Mouse (Mus musculus) limb, embryonic 10.5 days (tissue): Measurements from ENCODE around the gene Cd276. TPM values are rescaled to one million over a fixed set of nuclear protein-coding genes. Genes with fewer than 3 reads are reported as not detected.

Experiments used
- DNase-seq: peaks from one replicate; pipeline ENCODE4 v3.0.0-alpha.2; 2017; ENCODE audit warnings: low spot score
- H3K27ac ChIP-seq: fragments of 300-500 bp; sonication (generic); 2 replicates; pipeline ENCODE4 v1.5.1; 2016; ENCODE audit warnings: mild to moderate bottlenecking
- H3K27me3 ChIP-seq: fragments of 300-500 bp; sonication (generic); 2 replicates; pipeline ENCODE4 v1.6.1; 2016; ENCODE audit warnings: low read depth, mild to moderate bottlenecking; ENCODE audit not compliant: poor library complexity, severe bottlenecking
- H3K36me3 ChIP-seq: fragments of 300-500 bp; sonication (generic); 2 replicates; pipeline ENCODE4 v1.6.1; 2016; ENCODE audit warnings: mild to moderate bottlenecking, moderate library complexity
- H3K4me1 ChIP-seq: fragments of 300-500 bp; sonication (generic); 2 replicates; pipeline ENCODE4 v1.6.1; 2016
- H3K4me3 ChIP-seq: fragments of 300-500 bp; sonication (generic); 2 replicates; pipeline ENCODE4 v1.5.1; 2016; ENCODE audit warnings: mild to moderate bottlenecking, moderate library complexity
- H3K9me3 ChIP-seq: fragments of 300-500 bp; sonication (generic); replicated peaks from 2 replicates; pipeline ENCODE4 v1.6.1; 2016; ENCODE audit warnings: mild to moderate bottlenecking
- WGBS: fragments of 180-500 bp; shearing (Covaris S2); methylation state at CpG from one replicate; pipeline ENCODE4 v1.1.7; 2016; 5-methylcytosine and 5-hydroxymethylcytosine counted together
- polyA plus RNA-seq: library from polyadenylated mRNA; unstranded; fragments of >200 nt; fragmentation: Nextera tagmentation; extraction: Ambion mirVana; gene quantifications from 2 replicates; pipeline ENCODE4 v1.2.1, GENCODE M21; 2016

Cd276 gene
- polyA plus RNA-seq, 1 experiment from 2014 or later = 64.8 TPM

DNA sequence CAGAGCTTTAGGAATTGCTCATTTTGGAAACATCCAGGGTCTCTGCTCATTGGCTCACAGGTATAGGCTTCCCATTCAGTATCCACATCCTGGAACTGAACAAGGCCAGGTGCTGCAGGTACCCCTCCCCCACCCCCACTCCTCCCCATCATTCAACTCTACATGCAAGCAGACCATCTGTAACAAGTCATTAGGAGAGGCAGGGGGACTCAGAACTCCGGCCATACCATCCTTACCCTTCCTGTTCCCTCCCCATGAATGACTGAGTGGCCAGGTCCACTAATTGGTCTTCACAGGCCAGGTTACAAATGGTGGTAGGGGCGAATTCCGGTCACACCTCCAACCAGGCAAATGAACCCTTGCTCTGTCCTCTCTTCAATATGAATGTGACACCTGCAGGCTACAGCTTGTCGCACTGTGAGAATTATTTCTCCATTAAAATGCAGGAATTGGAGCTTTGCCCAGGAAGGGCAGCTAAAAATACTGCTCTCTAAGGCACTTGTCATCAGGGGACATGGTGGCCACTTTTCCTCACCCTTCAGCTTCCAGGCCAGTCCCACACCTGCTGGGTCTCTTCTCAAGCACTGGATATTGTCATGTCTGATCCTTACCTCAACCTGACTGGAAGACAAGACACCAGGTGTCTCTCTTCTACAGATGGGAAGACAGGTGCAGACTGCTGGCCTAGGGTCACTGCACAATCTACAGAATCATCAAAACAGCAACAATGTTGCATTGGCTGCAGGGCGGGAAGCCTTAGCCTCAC, 34.2 kb downstream of the Cd276 start:
- Histone ChIP-seq H3K4me3 (no peak overlapping the region), H3K27me3 (no peaks in the 10 kb centered on the region), H3K4me1 (peaks cover 24% of the 10 kb centered on the region), H3K36me3 (peaks cover 17% of the 10 kb centered on the region), H3K9me3 (no peaks in the 10 kb centered on the region), H3K27ac (no peak overlapping the region)
- WGBS = 73% methylated on average over 5 of the region's 5 CpGs
- no peak for DNase-seq

DNA sequence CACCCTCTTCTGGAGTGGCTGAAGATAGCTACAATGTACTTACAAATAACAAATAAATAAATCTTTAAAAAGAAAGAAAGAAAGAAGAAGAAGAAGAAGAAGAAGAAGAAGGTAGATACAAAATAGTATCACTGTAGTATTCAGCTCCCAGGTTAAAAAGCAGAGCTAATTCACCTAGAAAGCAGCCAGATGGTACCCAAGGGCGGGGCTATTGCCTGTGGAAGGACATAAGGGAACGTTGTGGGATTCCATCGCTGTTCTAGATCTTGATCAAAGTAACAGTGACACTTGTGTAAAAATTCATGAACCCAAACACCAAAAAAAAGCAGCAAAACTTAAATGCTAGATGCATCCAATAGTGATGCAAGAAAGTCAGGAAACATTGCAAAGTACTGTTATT, 35.3 kb downstream of the Cd276 start:
- Histone ChIP-seq H3K9me3 (no peaks in the 10 kb centered on the region), H3K36me3 (peaks cover 6% of the 10 kb centered on the region), H3K4me3 (no peak overlapping the region), H3K27me3 (no peaks in the 10 kb centered on the region), H3K4me1 (peaks cover 27% of the 10 kb centered on the region), H3K27ac (no peak overlapping the region)
- WGBS = 80% methylated on average over 3 of the region's 3 CpGs
- no peak for DNase-seq

DNA sequence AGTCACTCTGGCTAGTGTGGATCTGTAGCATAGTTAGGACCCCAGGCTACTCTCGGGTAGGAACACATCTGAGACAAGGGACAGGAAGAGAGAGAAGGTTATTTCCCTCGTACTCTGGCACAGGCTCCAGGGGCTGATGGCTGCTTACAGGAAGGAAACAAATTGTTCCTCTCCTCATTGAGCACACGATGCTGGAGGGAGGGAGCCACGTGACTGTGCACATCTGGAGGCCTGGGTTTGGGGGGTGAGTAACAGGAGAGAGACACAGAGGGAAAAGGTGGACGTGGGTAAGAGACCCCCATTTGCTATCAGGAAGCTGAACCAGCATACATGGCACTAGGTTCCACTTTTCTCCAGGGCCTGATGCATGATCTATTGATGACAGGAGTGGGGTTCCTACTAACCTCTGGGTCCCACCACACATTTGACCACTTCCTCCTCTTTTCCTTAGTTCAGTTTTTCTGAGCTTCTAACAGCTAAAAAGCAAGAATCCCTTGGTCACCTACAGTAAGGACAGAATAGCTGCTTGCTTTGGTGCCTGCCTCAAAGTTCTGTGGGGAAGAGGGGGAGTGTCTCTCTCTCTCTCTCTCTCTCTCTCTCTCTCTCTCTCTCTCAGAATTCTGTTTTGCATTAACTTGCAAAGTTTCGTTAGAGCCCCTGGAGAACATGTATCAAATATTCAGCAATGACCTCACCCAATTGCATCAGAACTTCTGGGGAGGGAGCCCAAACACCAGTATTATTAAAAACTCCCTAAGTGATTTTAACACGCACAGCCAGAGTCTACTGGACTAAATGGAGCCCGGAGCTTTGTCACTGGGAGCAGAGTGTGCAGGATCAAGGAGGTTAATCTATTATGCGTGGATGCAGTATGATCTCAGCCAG, 37.1 kb downstream of the Cd276 start:
- Histone ChIP-seq H3K36me3 (no peaks in the 10 kb centered on the region), H3K9me3 (no peaks in the 10 kb centered on the region), H3K27me3 (no peaks in the 10 kb centered on the region), H3K27ac (peak overlapping the region; percentile 40), H3K4me3 (no peak overlapping the region), H3K4me1 (peaks cover 38% of the 10 kb centered on the region)
- 43% methylated on average over 9 of the region's 9 CpGs for WGBS
- no peak for DNase-seq

DNA sequence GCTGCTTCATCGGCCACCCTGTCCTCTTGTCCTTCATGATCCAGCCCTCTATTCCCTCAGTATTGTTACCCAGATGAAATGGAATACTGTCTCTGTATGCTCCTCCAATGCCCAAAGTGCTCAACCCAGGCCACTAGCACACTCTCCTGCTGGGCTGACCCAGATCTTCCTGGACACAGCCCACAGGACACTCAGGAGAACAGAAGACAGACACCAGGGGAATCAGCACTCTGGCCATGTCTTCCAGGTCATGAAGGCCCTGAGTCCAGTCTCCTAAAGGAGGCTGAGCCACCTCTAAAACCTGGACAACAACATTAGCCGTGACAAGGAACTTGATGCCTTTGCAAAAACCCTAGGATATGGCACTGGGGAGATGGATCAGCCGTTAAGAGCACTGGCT, 38.8 kb downstream of the Cd276 start:
- DNase-seq = no peak
- no peaks in the 10 kb centered on the region for H3K9me3 ChIP-seq
- no peak overlapping the region for H3K4me3 ChIP-seq
- H3K4me1 ChIP-seq = peaks cover 37% of the 10 kb centered on the region
- WGBS = 83% methylated on average over 3 of the region's 3 CpGs
- H3K27ac ChIP-seq = no peak overlapping the region
- no peaks in the 10 kb centered on the region for H3K36me3 ChIP-seq
- H3K27me3 ChIP-seq = no peaks in the 10 kb centered on the region

DNA sequence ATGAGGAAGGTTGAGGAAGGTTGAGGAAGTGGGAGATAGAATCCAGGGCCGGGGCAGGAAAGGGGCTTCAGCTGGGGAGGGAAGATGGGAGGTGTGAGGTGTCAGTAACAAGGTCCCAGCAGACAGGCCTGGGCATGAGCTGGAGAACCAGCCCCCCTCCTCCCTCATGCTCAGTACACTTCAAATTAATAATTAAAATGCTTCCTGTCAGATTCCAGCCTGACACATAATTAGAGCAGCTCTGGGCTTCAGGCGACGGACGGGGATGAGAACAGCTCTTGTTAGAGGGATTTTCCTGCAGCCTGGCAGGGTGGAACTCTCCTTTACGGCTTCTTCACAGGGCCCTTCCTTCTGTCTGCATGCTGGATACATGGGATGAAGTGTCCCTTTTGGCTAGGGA, 41.5 kb downstream of the Cd276 start:
- WGBS = 42% methylated on average over 5 of the region's 5 CpGs
- H3K4me3 ChIP-seq = no peak overlapping the region
- DNase-seq = no peak
- H3K27me3 ChIP-seq = no peaks in the 10 kb centered on the region
- H3K4me1 ChIP-seq = peaks cover 27% of the 10 kb centered on the region
- H3K27ac ChIP-seq = no peak overlapping the region
- H3K36me3 ChIP-seq = no peaks in the 10 kb centered on the region
- H3K9me3 ChIP-seq = no peaks in the 10 kb centered on the region

DNA sequence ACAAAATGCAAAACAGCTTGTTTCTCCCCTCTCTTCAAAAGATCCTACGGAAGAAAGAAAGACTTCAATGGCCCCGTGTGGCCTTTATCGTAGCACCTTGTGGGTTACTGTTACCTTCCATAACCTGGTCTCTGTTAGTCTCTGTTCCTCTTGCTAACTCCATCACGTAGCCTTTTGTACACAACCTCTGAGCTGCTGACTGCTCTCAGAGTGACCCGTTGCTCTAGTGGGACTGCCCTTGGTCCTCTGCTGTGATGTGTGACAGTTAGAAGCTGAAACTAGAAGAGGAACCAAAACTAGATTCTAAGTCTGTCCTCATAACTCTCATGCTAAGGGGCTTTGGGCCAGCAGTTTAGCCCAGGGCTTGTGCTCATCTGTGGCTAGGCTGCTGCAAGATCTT, 44.8 kb downstream of the Cd276 start:
- Histone ChIP-seq H3K4me3 (no peak overlapping the region), H3K4me1 (peaks cover 14% of the 10 kb centered on the region), H3K27ac (no peak overlapping the region), H3K27me3 (no peaks in the 10 kb centered on the region), H3K9me3 (no peaks in the 10 kb centered on the region), H3K36me3 (no peaks in the 10 kb centered on the region)
- WGBS = 91% methylated on average over 5 of the region's 5 CpGs
- no peak for DNase-seq

DNA sequence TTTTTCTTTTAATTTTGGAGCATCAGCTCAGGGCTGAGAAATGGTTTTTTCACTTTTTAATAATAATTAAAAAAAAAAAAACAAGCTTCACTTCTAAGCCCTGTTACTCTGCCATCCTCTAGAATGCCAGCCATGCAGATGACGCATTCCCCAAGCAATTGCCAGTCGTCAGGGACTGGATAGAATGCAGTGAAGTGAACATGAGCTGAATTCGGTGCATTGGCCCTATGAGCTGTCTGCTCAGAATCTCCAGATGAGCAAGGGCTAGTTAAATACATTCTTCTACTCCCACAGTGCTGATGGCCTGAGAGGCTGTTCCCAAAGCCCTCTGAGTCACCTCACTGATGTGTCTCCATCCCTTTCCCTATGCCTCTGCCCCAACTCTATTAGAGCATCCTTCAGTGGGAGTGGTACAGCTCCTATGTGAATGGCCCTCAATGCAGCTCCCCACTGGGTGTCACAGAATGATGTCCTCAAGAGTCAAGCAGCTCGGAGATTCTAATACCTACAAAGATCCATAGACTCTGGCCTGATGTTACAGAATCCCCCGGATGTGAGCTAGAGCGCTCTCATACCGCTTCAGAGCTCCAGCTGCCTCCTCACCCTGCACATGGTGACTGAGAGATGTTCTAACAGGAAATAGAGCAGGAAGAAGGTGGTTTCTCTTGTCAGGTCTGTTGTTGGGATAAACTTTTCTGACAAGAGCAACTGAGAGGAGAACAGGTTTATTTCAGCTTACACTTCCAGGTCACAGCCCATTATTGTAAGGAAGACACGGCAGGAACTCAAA, 47.8 kb downstream of the Cd276 start:
- 83% methylated on average over 8 of the region's 8 CpGs for WGBS

DNA sequence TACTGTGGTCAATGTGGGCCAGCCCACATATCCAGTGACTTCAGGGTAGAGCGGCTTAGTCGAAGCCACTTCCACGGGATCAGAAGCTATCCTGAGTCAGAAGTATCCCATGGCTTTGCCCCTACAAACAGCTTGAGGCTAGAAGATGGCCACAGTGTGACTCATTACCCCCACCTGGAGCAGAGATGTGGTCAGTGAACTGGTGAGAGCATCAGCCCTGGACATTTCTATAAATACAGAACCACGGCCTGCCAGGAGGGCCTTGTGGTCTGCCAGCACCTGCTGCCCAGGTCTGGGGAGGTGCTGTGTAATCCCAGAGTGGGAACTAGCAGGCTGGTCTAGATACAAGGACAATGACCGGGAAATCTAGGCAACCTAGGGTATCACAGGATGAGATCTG, 54.3 kb downstream of the Cd276 start:
- H3K27me3 ChIP-seq = no peaks in the 10 kb centered on the region
- no peak for DNase-seq
- H3K27ac ChIP-seq = no peak overlapping the region
- H3K4me1 ChIP-seq = peaks cover 3% of the 10 kb centered on the region; the same call in 1 of the 2 replicates
- H3K36me3 ChIP-seq = 0 out of 2 replicates have a peak, but pooled peaks cover 5% of the 10 kb centered on the region
- H3K9me3 ChIP-seq = no peaks in the 10 kb centered on the region
- no peak overlapping the region for H3K4me3 ChIP-seq
- WGBS = 89% methylated on average over 5 of the region's 5 CpGs

More for the DNA sequence above, 47.8 kb downstream of the Cd276 start:
- Histone ChIP-seq H3K4me3 (no peak overlapping the region), H3K9me3 (no peaks in the 10 kb centered on the region), H3K27me3 (no peaks in the 10 kb centered on the region), H3K4me1 (no peaks in the 10 kb centered on the region), H3K27ac (no peak overlapping the region), H3K36me3 (no peaks in the 10 kb centered on the region)
- DNase-seq = no peak

DNA sequence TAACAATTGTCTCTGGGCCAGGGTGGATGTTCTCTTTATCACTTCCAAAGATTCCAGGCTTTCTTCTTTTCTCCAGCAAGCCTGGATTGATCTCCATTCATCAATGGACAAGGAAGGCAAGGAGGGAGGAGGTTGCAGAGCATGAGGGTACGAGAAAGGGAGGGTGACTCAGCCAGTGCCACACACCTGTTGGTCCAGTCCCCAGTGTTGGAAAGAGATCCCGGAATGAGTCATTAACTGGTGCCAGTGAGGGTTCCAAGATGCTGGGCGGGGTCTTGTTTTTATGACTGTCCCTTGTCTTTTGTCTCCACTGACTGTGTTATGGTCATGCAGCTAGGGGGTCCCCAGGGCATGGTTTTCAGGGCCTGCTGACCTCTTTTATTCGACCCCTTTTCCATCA, 57.3 kb downstream of the Cd276 start:
- 52% methylated on average over 4 of the region's 4 CpGs for WGBS
- H3K9me3 ChIP-seq = no peaks in the 10 kb centered on the region

DNA sequence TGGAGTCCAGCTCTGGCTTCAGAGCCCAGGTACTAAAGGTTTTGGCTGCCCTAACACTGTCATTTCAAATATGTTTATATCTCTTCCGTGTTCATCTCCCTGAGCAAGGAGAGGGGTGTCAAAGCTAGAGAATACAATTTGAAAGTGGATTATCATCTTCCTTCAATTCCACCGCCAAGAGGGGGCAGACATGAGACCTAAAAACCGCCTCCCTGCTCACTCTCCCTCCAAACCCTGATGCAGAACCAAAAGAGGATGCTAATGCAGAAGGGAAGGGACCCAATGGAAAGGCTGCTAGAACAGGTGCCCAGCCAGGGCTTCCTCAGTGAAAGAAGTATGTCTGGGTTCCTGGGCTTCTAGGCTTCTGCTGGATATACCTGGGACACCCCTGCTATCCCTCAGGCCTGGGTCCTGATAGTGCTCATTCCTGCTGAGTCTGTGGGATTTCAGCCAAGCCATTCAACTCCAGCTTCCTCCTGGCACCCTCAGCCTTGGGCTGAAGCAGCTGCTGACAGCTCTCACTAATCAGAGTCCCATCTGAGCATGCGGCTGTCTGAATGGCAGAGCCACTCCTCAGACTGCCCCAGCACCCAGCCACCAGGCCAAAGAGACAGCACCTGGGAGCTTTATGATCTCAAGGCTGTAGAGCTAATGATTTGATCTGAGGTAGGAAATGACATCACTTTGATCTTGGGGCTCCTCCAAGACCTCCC, 58.6 kb downstream of the Cd276 start:
- Histone ChIP-seq H3K27me3 (no peaks in the 10 kb centered on the region), H3K27ac (no peak overlapping the region), H3K4me3 (no peak overlapping the region), H3K9me3 (no peaks in the 10 kb centered on the region), H3K36me3 (0 out of 2 replicates have a peak, but pooled peaks cover 5% of the 10 kb centered on the region), H3K4me1 (peaks cover 8% of the 10 kb centered on the region; the same call in 1 of the 2 replicates)
- no peak for DNase-seq
- WGBS = 33% methylated on average over 4 of the region's 4 CpGs

More for the DNA sequence above, 57.3 kb downstream of the Cd276 start:
- no peaks in the 10 kb centered on the region for H3K27me3 ChIP-seq
- DNase-seq = no peak
- H3K27ac ChIP-seq = no peak overlapping the region
- H3K36me3 ChIP-seq = 0 out of 2 replicates have a peak, but pooled peaks cover 5% of the 10 kb centered on the region
- H3K4me1 ChIP-seq = peaks cover 3% of the 10 kb centered on the region; the same call in 1 of the 2 replicates
- no peak overlapping the region for H3K4me3 ChIP-seq

DNA sequence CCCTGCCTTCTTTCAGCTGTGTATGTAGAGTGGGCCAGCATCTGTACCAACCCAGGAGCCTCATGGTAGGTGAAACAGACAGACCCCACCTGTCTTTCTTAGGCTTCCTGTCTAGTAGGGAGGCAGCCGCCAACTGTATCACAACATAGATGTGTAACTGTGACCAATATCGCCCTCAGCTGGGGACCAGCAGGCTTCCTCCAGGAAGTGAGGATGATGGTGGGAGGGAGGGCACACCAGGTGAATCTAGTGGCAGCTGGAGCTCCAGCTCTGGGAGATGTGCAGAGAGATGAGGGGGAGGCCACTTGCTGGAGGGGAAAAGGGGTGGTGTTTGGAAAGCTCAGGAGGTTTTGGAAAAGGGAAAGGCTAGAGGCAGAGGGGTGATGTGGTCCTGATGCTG, 60.2 kb downstream of the Cd276 start:
- Histone ChIP-seq H3K9me3 (no peaks in the 10 kb centered on the region), H3K36me3 (0 out of 2 replicates have a peak, but pooled peaks cover 5% of the 10 kb centered on the region), H3K4me1 (peaks cover 24% of the 10 kb centered on the region), H3K27ac (no peak overlapping the region), H3K27me3 (peaks cover 13% of the 10 kb centered on the region), H3K4me3 (no peak overlapping the region)
- WGBS = 63% methylated on average over 2 of the region's 2 CpGs
- DNase-seq = no peak

DNA sequence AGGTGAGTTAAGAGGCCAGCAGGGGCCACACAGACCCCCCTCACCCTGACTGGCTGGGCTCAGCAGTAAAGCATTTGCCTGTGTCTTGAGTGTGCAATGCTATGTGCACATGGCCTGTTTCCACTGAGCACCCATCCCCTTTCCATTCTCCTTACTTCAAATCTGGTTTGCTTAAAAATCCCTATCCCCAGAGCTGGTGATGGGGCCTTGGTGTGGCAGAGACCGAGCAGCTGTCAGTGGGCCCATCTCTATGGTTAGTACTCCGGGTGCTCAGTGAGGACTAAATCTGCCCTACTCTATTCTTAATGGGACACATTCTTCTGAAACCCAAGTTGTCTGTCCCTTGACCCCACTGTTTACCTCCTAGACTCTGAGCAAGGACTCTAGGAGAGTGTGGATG, 64.8 kb downstream of the Cd276 start:
- H3K27me3 ChIP-seq = peaks cover 47% of the 10 kb centered on the region
- peak overlapping the region; percentile 58; the same call in 1 of the 2 replicates for H3K27ac ChIP-seq

More for the DNA sequence above, 64.8 kb downstream of the Cd276 start:
- WGBS = 62% methylated on average over 2 of the region's 2 CpGs
- no peak for DNase-seq
- no peak overlapping the region for H3K4me3 ChIP-seq
- no peaks in the 10 kb centered on the region for H3K36me3 ChIP-seq
- no peaks in the 10 kb centered on the region for H3K9me3 ChIP-seq
- H3K4me1 ChIP-seq = peaks cover 51% of the 10 kb centered on the region
